Mouse (Mus musculus) neural tube, embryonic 14.5 days (tissue): ENCODE measurements around the gene Mest. TPM values are rescaled to one million over a fixed set of nuclear protein-coding genes. Genes with fewer than 3 reads are reported as not detected.

Experiments used
- ATAC-seq: fragments of 200-750 bp; cut with Nextera tagmentation; 2 replicates; pipeline ENCODE4 v1.8.0; 2017; ENCODE audit warnings: low read depth, mild to moderate bottlenecking, moderate TSS enrichment, moderate library complexity
- H3K27ac ChIP-seq: fragments of 300-500 bp; sonication (generic); 2 replicates; pipeline ENCODE4 v1.5.1; 2014; ENCODE audit warnings: low read depth, mild to moderate bottlenecking, control low read depth, low read length, moderate library complexity, mixed read lengths
- H3K27me3 ChIP-seq: fragments of 300-500 bp; sonication (generic); 2 replicates; pipeline ENCODE4 v1.6.1; 2014; ENCODE audit warnings: low read length; ENCODE audit not compliant: control insufficient read depth, insufficient read depth
- H3K36me3 ChIP-seq: fragments of 300-500 bp; sonication (generic); 2 replicates; pipeline ENCODE4 v1.6.1; 2014; ENCODE audit warnings: low read length, mixed read lengths; ENCODE audit not compliant: control insufficient read depth, insufficient read depth
- H3K4me1 ChIP-seq: fragments of 300-500 bp; sonication (generic); 2 replicates; pipeline ENCODE4 v1.6.1; 2014; ENCODE audit warnings: low read length; ENCODE audit not compliant: control insufficient read depth, insufficient read depth
- H3K4me2 ChIP-seq: fragments of 300-500 bp; sonication (generic); 2 replicates; pipeline ENCODE4 v1.6.1; 2014; ENCODE audit warnings: mild to moderate bottlenecking, low read depth, low read length, control low read depth
- H3K4me3 ChIP-seq: fragments of 300-500 bp; sonication (generic); 2 replicates; pipeline ENCODE4 v1.5.1; 2014; ENCODE audit warnings: low read depth, low read length, control low read depth, mixed read lengths
- H3K9ac ChIP-seq: fragments of 300-500 bp; sonication (generic); replicated peaks from 2 replicates; pipeline ENCODE4 v1.6.1; 2014; ENCODE audit warnings: low read depth, mild to moderate bottlenecking, control low read depth, low read length, mixed read lengths
- H3K9me3 ChIP-seq: fragments of 300-500 bp; sonication (generic); 2 replicates; pipeline ENCODE4 v1.6.1; 2016; ENCODE audit warnings: low read length; ENCODE audit not compliant: control insufficient read depth
- WGBS: fragments of 180-500 bp; shearing (Covaris S2); extraction: QIAGEN DNeasy Blood & Tissue Kit; methylation state at CpG from one replicate; pipeline ENCODE4 v1.1.7; 2014; 5-methylcytosine and 5-hydroxymethylcytosine counted together
- polyA plus RNA-seq: library from polyadenylated mRNA; unstranded; fragments of >200 nt; fragmentation: Nextera tagmentation; extraction: Ambion mirVana; gene quantifications from 2 replicates; pipeline ENCODE4 v1.2.1, GENCODE M21; 2014

Mest gene
- polyA plus RNA-seq, 1 experiment from 2014 or later, result 353 TPM

GRCm38 (mm10) chr6:30681935-30682900, 41.1 kb upstream of the Mest start:
- Histone ChIP-seq H3K9ac (0 out of 2 replicates have a peak overlapping the region, but pooled peaks have one; percentile 7), H3K4me2 (no peak overlapping the region), H3K27me3 (no peaks in the 10 kb centered on the region), H3K9me3 (no peaks in the 10 kb centered on the region), H3K36me3 (no peaks in the 10 kb centered on the region), H3K4me3 (no peak overlapping the region), H3K27ac (no peak overlapping the region), H3K4me1 (peaks cover 8% of the 10 kb centered on the region; the same call in 1 of the 2 replicates)
- 63% methylated on average over 13 of the region's 13 CpGs for WGBS
- ATAC-seq, result no peak

GRCm38 (mm10) chr6:30684570-30684969, 38.8 kb upstream of the Mest start:
- Histone ChIP-seq H3K9me3 (no peaks in the 10 kb centered on the region), H3K9ac (no peak overlapping the region), H3K4me2 (no peak overlapping the region), H3K27ac (no peak overlapping the region), H3K4me3 (no peak overlapping the region), H3K4me1 (0 out of 2 replicates have a peak, but pooled peaks cover 2% of the 10 kb centered on the region), H3K27me3 (no peaks in the 10 kb centered on the region), H3K36me3 (no peaks in the 10 kb centered on the region)
- WGBS, result 55% methylated on average over 1 of the region's 1 CpGs
- ATAC-seq, result no peak

GRCm38 (mm10) chr6:30687198-30687597, 36.1 kb upstream of the Mest start:
- Histone ChIP-seq H3K27ac (no peak overlapping the region), H3K4me1 (0 out of 2 replicates have a peak, but pooled peaks cover 2% of the 10 kb centered on the region), H3K9ac (no peak overlapping the region), H3K27me3 (no peaks in the 10 kb centered on the region), H3K4me3 (no peak overlapping the region), H3K4me2 (no peak overlapping the region), H3K9me3 (no peaks in the 10 kb centered on the region), H3K36me3 (no peaks in the 10 kb centered on the region)
- WGBS, result 96% methylated on average over 7 of the region's 7 CpGs
- no peak for ATAC-seq

- Histone ChIP-seq H3K27ac (peak overlapping the region; percentile 88), H3K27me3 (no peaks in the 10 kb centered on the region), H3K9me3 (no peaks in the 10 kb centered on the region), H3K4me1 (peaks cover 5% of the 10 kb centered on the region; the same call in 1 of the 2 replicates), H3K9ac (peak overlapping the region; percentile 64; the same call in 1 of the 2 replicates), H3K4me3 (peak overlapping the region; percentile 55), H3K4me2 (peak overlapping the region; percentile 61), H3K36me3 (no peaks in the 10 kb centered on the region)
- ATAC-seq, result no peak
- WGBS, result 75% methylated on average over 5 of the region's 5 CpGs
Measured at GRCm38 (mm10) chr6:30692826-30693225, 30.5 kb upstream of the Mest start.

- Histone ChIP-seq H3K27ac (peak within 1 kb of the TSS; percentile 88), H3K4me2 (peak within 1 kb of the TSS; percentile 61), H3K4me3 (peak within 1 kb of the TSS; percentile 55), H3K27me3 (no peaks in the 10 kb centered on the region), H3K9me3 (no peaks in the 10 kb centered on the region), H3K9ac (peak within 1 kb of the TSS; percentile 64), H3K4me1 (peaks cover 5% of the 10 kb centered on the region; the same call in 1 of the 2 replicates), H3K36me3 (no peaks in the 10 kb centered on the region)
- WGBS, result under 1% methylated on average over 49 of the region's 52 CpGs
- ATAC-seq, result peak; percentile 99
Measured at GRCm38 (mm10) chr6:30693350-30693991, 29.9 kb upstream of the Mest start, which contains the start of gene Cep41. Gene Cep41, minus strand, starts transcription at chr6:30693749.

- Histone ChIP-seq H3K9ac (0 out of 2 replicates have a peak overlapping the region, but pooled peaks have one; percentile 13), H3K4me3 (peak overlapping the region; percentile 55; the same call in 1 of the 2 replicates), H3K27me3 (no peaks in the 10 kb centered on the region), H3K36me3 (no peaks in the 10 kb centered on the region), H3K9me3 (no peaks in the 10 kb centered on the region), H3K4me1 (peaks cover 5% of the 10 kb centered on the region; the same call in 1 of the 2 replicates), H3K4me2 (peak overlapping the region; percentile 61), H3K27ac (no peak overlapping the region)
- 27% methylated on average over 6 of the region's 6 CpGs for WGBS
- no peak; the same call in 1 of the 2 replicates for ATAC-seq
Measured at GRCm38 (mm10) chr6:30694209-30694608, 29.1 kb upstream of the Mest start.

GRCm38 (mm10) chr6:30695124-30695523, 28.2 kb upstream of the Mest start:
- Histone ChIP-seq H3K36me3 (no peaks in the 10 kb centered on the region), H3K4me1 (peaks cover 5% of the 10 kb centered on the region; the same call in 1 of the 2 replicates), H3K9me3 (no peaks in the 10 kb centered on the region), H3K27ac (no peak overlapping the region), H3K9ac (no peak overlapping the region), H3K4me2 (no peak overlapping the region), H3K4me3 (no peak overlapping the region), H3K27me3 (no peaks in the 10 kb centered on the region)
- 93% methylated on average over 8 of the region's 8 CpGs for WGBS
- ATAC-seq, result no peak

- Histone ChIP-seq H3K9me3 (no peaks in the 10 kb centered on the region), H3K4me2 (no peak overlapping the region), H3K4me3 (no peak overlapping the region), H3K27me3 (no peaks in the 10 kb centered on the region), H3K9ac (no peak overlapping the region), H3K4me1 (peaks cover 5% of the 10 kb centered on the region; the same call in 1 of the 2 replicates), H3K36me3 (no peaks in the 10 kb centered on the region), H3K27ac (no peak overlapping the region)
- ATAC-seq, result no peak
- 36% methylated on average over 5 of the region's 5 CpGs for WGBS
Measured at GRCm38 (mm10) chr6:30697464-30697863, 25.9 kb upstream of the Mest start.
